Mouse (Mus musculus): Measurements from ENCODE around the gene Frmd5. TPM values are rescaled to one million over a fixed set of nuclear protein-coding genes. Genes with fewer than 3 reads are reported as not detected.

The Frmd5 gene
- polyA plus RNA-seq, 1 experiment, result 8.8 TPM

DNA sequence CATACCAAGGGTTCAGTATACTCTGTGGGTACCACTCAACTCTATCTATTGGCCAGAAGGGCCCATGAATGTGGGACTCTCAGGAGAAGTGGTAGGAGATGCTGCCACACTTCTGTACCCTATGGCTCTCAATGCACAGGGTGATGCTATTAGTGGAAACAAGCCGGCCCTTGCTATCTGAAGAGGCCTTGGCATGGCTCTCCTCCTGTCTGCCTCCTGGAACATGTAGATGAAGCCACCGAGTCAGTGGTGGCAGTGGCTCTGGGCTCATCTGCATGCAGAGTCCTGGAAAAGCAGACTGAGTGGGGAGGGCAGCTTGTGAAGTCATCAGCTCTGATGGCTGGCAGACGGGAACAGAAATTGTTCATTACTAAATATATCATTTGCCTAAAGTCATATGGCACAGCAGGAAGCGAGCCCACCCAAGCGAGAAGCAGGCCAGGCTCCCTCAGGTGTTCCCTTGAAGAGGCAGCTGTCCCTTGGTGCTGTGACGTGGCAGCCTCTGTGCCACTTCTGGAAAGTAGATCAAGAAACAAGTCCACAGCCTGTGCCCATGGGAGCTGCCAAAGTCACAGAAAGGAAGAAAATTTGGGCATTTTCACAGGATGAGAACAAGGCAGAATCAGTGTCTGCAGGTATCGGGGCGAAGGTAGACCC, 235.8 kb downstream of the Frmd5 start:
- no peak for TF ChIP-seq CTCF (IDR thresholded peaks at IDR 0.05; ENCODE audit: borderline replicate concordance, control insufficient read depth, extremely low read depth, insufficient read depth, low read length, poor library complexity)
- no peak for TF ChIP-seq POLR2A (IDR thresholded peaks at IDR 0.05; ENCODE audit: control insufficient read depth, extremely low read depth, insufficient read depth, low read length, poor library complexity)
- WGBS, result 75% methylated on average over 8 of the region's 8 CpGs
- DNase-seq, result no peak
- H3K27me3 ChIP-seq (ENCODE audit: control insufficient read depth, insufficient read depth, low read length), result no peaks in the 10 kb centered on the region
- no peaks in the 10 kb centered on the region for H3K36me3 ChIP-seq (ENCODE audit: control insufficient read depth, insufficient read depth, low read length)
- no peaks in the 10 kb centered on the region for H3K4me1 ChIP-seq (replicated peaks; ENCODE audit: control insufficient read depth, insufficient read depth, low read length)
- H3K4me3 ChIP-seq (ENCODE audit: control insufficient read depth, insufficient read depth, low read length), result no peak overlapping the region
- no peak overlapping the region for H3K27ac ChIP-seq (ENCODE audit: control insufficient read depth, insufficient read depth, low read length)

DNA sequence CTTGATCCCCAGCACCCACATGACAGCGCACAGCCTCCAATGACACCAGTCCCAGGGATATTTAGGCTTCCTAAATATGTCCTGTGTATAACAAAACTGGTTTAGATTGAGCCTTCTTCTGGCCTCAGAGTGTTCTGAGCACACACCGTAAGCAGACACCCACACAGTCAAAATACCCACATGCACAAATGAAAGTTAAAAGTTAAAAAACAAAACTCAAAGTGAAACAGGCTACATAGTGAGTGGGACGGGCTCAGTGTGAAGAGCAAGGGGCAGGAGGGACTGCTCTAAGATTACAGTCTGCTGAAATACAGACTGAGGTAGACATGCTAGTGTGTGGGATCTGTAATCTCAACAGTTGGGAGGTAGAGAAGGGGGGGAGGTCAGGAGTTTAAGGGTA, 236.8 kb downstream of the Frmd5 start:
- H3K4me1 ChIP-seq (replicated peaks; ENCODE audit: control insufficient read depth, insufficient read depth, low read length), result no peaks in the 10 kb centered on the region
- TF ChIP-seq POLR2A (IDR thresholded peaks at IDR 0.05; ENCODE audit: control insufficient read depth, extremely low read depth, insufficient read depth, low read length, poor library complexity), result no peak
- no peak for TF ChIP-seq CTCF (IDR thresholded peaks at IDR 0.05; ENCODE audit: borderline replicate concordance, control insufficient read depth, extremely low read depth, insufficient read depth, low read length, poor library complexity)

DNA sequence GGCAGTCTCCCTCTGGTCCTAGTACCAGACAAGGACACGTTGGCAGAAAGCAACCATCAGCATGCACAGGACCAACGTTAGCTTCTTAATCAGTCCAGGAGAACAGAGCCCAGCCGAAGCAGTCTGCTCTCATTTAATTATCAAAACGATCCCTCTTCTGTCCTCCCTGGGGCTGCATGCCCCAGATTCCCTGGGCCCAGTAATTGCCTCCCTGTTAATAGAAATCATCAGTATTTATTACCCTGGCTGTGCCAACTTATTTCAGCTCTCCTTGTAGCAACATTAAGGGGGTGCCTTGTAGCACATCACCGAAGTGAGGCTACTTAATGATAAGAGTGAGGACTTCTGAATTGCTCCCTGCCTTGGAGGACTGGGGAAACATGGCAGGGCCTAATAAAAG, 241.0 kb downstream of the Frmd5 start:
- no peak overlapping the region for H3K4me3 ChIP-seq (ENCODE audit: control insufficient read depth, insufficient read depth, low read length)
- H3K27me3 ChIP-seq (ENCODE audit: control insufficient read depth, insufficient read depth, low read length), result no peaks in the 10 kb centered on the region
- WGBS, result 86% methylated on average over 5 of the region's 5 CpGs
- no peaks in the 10 kb centered on the region for H3K4me1 ChIP-seq (replicated peaks; ENCODE audit: control insufficient read depth, insufficient read depth, low read length)
- H3K36me3 ChIP-seq (ENCODE audit: control insufficient read depth, insufficient read depth, low read length), result no peaks in the 10 kb centered on the region
- no peak for DNase-seq
- TF ChIP-seq CTCF (IDR thresholded peaks at IDR 0.05; ENCODE audit: borderline replicate concordance, control insufficient read depth, extremely low read depth, insufficient read depth, low read length, poor library complexity) (no peak), POLR2A (IDR thresholded peaks at IDR 0.05; ENCODE audit: control insufficient read depth, extremely low read depth, insufficient read depth, low read length, poor library complexity) (no peak)
- no peak overlapping the region for H3K27ac ChIP-seq (ENCODE audit: control insufficient read depth, insufficient read depth, low read length)

More for the DNA sequence above, 236.8 kb downstream of the Frmd5 start:
- no peaks in the 10 kb centered on the region for H3K27me3 ChIP-seq (ENCODE audit: control insufficient read depth, insufficient read depth, low read length)
- H3K36me3 ChIP-seq (ENCODE audit: control insufficient read depth, insufficient read depth, low read length), result no peaks in the 10 kb centered on the region
- WGBS, result 80% methylated on average over 3 of the region's 3 CpGs
- no peak overlapping the region for H3K4me3 ChIP-seq (ENCODE audit: control insufficient read depth, insufficient read depth, low read length)
- no peak for DNase-seq
- no peak overlapping the region for H3K27ac ChIP-seq (ENCODE audit: control insufficient read depth, insufficient read depth, low read length)

DNA sequence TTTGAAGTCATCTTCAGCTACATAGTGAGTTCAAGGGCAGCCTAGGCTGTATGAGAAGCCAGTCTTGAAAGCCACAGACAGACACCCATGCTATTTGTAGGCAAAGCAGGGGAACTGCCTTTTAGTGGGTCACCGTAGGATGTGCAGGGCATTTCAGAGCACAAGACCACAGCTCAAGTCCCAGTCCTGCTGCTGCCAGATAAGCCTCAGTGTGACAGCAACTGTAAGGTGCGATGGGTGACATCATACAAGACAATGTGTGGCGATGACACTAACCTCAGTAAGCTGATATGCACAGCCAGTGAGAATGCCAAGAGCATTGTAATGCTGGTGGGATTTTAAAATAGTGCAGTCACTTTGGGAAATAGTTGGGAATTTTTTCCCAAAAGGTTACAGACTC, 243.8 kb downstream of the Frmd5 start:
- H3K4me1 ChIP-seq (replicated peaks; ENCODE audit: control insufficient read depth, insufficient read depth, low read length), result no peaks in the 10 kb centered on the region
- no peak for DNase-seq
- no peak overlapping the region for H3K27ac ChIP-seq (ENCODE audit: control insufficient read depth, insufficient read depth, low read length)
- TF ChIP-seq CTCF (IDR thresholded peaks at IDR 0.05; ENCODE audit: borderline replicate concordance, control insufficient read depth, extremely low read depth, insufficient read depth, low read length, poor library complexity), result no peak
- no peak overlapping the region for H3K4me3 ChIP-seq (ENCODE audit: control insufficient read depth, insufficient read depth, low read length)
- no peaks in the 10 kb centered on the region for H3K27me3 ChIP-seq (ENCODE audit: control insufficient read depth, insufficient read depth, low read length)
- H3K36me3 ChIP-seq (ENCODE audit: control insufficient read depth, insufficient read depth, low read length), result no peaks in the 10 kb centered on the region
- 93% methylated on average over 3 of the region's 3 CpGs for WGBS

DNA sequence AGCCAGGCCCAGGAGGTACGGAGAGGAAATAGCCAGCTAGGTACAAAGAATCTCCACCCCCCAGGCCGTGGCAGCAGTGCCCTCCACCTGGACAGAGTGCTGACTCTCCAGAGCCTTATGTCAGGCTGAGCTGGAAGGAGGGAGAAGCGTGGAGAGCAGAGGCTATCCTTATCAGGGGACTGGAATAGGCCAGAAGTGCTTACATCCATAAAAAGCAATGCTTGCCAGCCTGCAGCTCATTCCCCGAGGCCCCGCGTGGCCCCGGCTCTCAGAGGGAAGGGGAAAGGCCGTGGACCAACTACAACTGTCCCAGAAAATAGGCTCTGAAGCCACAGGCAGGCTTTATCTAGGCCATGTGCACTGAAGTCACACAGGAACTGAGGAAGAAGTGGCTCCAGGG, 255.6 kb downstream of the Frmd5 start:
- DNase-seq, result no peak
- H3K4me1 ChIP-seq (replicated peaks; ENCODE audit: control insufficient read depth, insufficient read depth, low read length), result no peaks in the 10 kb centered on the region
- H3K4me3 ChIP-seq (ENCODE audit: control insufficient read depth, insufficient read depth, low read length), result no peak overlapping the region
- no peaks in the 10 kb centered on the region for H3K27me3 ChIP-seq (ENCODE audit: control insufficient read depth, insufficient read depth, low read length)
- H3K36me3 ChIP-seq (ENCODE audit: control insufficient read depth, insufficient read depth, low read length), result no peaks in the 10 kb centered on the region
- H3K27ac ChIP-seq (ENCODE audit: control insufficient read depth, insufficient read depth, low read length), result no peak overlapping the region
- TF ChIP-seq POLR2A (IDR thresholded peaks at IDR 0.05; ENCODE audit: control insufficient read depth, extremely low read depth, insufficient read depth, low read length, poor library complexity) (no peak), CTCF (IDR thresholded peaks at IDR 0.05; ENCODE audit: borderline replicate concordance, control insufficient read depth, extremely low read depth, insufficient read depth, low read length, poor library complexity) (no peak)
- 93% methylated on average over 8 of the region's 8 CpGs for WGBS

DNA sequence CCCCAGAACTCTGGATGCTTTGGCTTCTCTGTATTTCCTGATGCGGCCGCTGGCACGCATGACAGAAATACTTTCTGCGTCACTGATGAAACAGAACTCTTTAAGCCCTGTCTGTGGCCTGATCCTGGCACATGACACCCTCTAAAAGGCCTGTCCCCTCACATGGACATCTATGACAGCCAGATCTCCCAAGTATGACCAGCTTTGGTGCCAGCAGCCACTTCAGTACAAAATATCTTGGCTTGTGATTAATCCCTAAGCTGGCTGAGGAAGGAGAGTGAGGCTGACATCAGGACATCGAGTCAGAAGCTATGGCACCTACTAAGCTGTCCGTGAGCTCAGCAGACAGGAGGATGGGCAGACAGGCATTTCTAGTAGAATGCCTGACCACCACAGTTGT, 257.3 kb downstream of the Frmd5 start:
- Histone ChIP-seq H3K27me3 (ENCODE audit: control insufficient read depth, insufficient read depth, low read length) (no peaks in the 10 kb centered on the region), H3K4me3 (ENCODE audit: control insufficient read depth, insufficient read depth, low read length) (no peak overlapping the region), H3K27ac (ENCODE audit: control insufficient read depth, insufficient read depth, low read length) (no peak overlapping the region), H3K4me1 (replicated peaks; ENCODE audit: control insufficient read depth, insufficient read depth, low read length) (no peaks in the 10 kb centered on the region), H3K36me3 (ENCODE audit: control insufficient read depth, insufficient read depth, low read length) (peaks cover 5% of the 10 kb centered on the region; the same call in 1 of the 2 replicates)
- TF ChIP-seq CTCF (IDR thresholded peaks at IDR 0.05; ENCODE audit: borderline replicate concordance, control insufficient read depth, extremely low read depth, insufficient read depth, low read length, poor library complexity) (no peak), POLR2A (IDR thresholded peaks at IDR 0.05; ENCODE audit: control insufficient read depth, extremely low read depth, insufficient read depth, low read length, poor library complexity) (no peak)
- 95% methylated on average over 6 of the region's 6 CpGs for WGBS
- no peak for DNase-seq

DNA sequence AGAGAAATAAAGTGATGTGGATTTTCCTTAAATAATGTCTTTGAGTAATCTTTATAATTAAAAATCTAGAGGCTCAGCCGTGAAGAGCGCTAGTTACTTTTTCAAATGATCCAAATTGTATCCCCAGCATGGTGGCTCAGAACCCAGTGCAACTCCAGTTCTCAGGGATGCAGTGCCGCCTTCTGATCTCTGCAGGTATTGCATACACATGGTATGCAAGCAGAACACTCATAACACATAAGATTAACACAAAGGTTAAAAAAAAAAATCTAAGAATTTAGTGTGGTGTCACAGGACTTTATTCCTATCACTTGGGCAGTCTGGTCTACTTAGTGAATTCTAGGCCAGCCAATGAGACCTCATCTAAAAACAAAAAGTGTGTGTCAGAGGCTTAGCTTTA, 262.1 kb downstream of the Frmd5 start:
- TF ChIP-seq POLR2A (IDR thresholded peaks at IDR 0.05; ENCODE audit: control insufficient read depth, extremely low read depth, insufficient read depth, low read length, poor library complexity) (no peak), CTCF (IDR thresholded peaks at IDR 0.05; ENCODE audit: borderline replicate concordance, control insufficient read depth, extremely low read depth, insufficient read depth, low read length, poor library complexity) (no peak)
- Histone ChIP-seq H3K4me1 (replicated peaks; ENCODE audit: control insufficient read depth, insufficient read depth, low read length) (no peaks in the 10 kb centered on the region), H3K27ac (ENCODE audit: control insufficient read depth, insufficient read depth, low read length) (no peak overlapping the region), H3K27me3 (ENCODE audit: control insufficient read depth, insufficient read depth, low read length) (no peaks in the 10 kb centered on the region), H3K36me3 (ENCODE audit: control insufficient read depth, insufficient read depth, low read length) (peaks cover 37% of the 10 kb centered on the region), H3K4me3 (ENCODE audit: control insufficient read depth, insufficient read depth, low read length) (no peak overlapping the region)
- 95% methylated on average over 3 of the region's 3 CpGs for WGBS
- no peak for DNase-seq

All from thymus, adult 2 months (tissue).